In the genomic region with DNA sequence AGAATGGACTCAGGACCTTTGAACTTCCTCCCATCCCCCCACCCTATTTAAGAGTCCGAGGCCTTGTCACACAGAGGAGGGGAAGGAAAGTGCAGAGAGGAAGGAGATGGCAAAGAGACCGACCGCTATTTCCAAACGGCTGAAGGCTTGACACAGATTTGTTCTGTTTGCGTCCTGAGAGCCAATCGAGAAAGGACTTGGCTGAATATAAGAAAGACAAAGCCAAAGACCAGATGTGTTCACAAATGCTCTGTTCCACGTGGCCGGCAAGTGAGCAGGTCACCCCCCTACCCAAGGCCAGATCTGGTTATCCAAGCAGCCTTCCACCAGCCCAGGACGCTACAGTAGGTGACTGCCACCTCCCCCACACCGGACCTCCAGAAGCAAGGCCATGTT, we compare ENCODE assay signal across 8 mouse cellular contexts. TPM values are rescaled to one million over a fixed set of nuclear protein-coding genes. Genes with fewer than 3 reads are reported as not detected.
A peak's percentile ranks its signal among the peaks of the same experiment; 100 is the strongest.
DNase-seq lines count a peak whose midpoint lies in the region; ATAC-seq and TF ChIP-seq lines count a peak whose summit lies in the region.

No protein-coding gene starts in this region.

- H3K27ac ChIP-seq in kidney, embryonic 14.5 days (ENCODE audit: low read depth, low read length), result peak overlapping the region; percentile 21; the same call in 1 of the 2 replicates
- H3K27ac ChIP-seq in intestine, postnatal 0 days (ENCODE audit: low read depth, low read length), result peak overlapping the region; percentile 24; the same call in 1 of the 2 replicates
- peak overlapping the region; percentile 31; the same call in 1 of the 2 replicates for H3K27ac ChIP-seq in midbrain, embryonic 13.5 days

- no peaks in the 10 kb centered on the region for H3K9me3 ChIP-seq in kidney, embryonic 14.5 days (ENCODE audit: control insufficient read depth, low read length)
- H3K9me3 ChIP-seq in intestine, postnatal 0 days (ENCODE audit: control insufficient read depth), result no peaks in the 10 kb centered on the region
- H3K9me3 ChIP-seq in midbrain, embryonic 13.5 days, result no peaks in the 10 kb centered on the region

- no peak for TF ChIP-seq CTCF in intestine, postnatal 0 days (IDR thresholded peaks at IDR 0.05; ENCODE audit: low read depth)

- no peaks in the 10 kb centered on the region for H3K27me3 ChIP-seq in kidney, embryonic 14.5 days (ENCODE audit: control insufficient read depth, insufficient read depth, low read length)
- H3K27me3 ChIP-seq in intestine, postnatal 0 days (replicated peaks; ENCODE audit: control insufficient read depth, insufficient read depth, low read length), result no peaks in the 10 kb centered on the region
- no peaks in the 10 kb centered on the region for H3K27me3 ChIP-seq in midbrain, embryonic 13.5 days

- peak overlapping the region; percentile 68 for H3K4me3 ChIP-seq in kidney, embryonic 14.5 days (ENCODE audit: low read length)
- peak overlapping the region; percentile 74 for H3K4me3 ChIP-seq in intestine, postnatal 0 days (ENCODE audit: low read depth, low read length)
- peak overlapping the region; percentile 86 for H3K4me3 ChIP-seq in midbrain, embryonic 13.5 days (replicated peaks)

- DNase-seq in kidney, postnatal 14 days, result no peak
- peak; percentile 44 for DNase-seq in adrenal gland, postnatal 10 days
- peak; percentile 47 for DNase-seq in gastrocnemius, postnatal 14 days
- no peak for DNase-seq in layer of hippocampus, postnatal 25 days (ENCODE audit: extremely low spot score in 1 of 2, low spot score in 1 of 2)

- ATAC-seq in kidney, embryonic 14.5 days (ENCODE audit: low FRiP score, low TSS enrichment), result peak; percentile 32; the same call in 1 of the 2 replicates
- no peak for ATAC-seq in intestine, postnatal 0 days
- no peak for ATAC-seq in midbrain, embryonic 13.5 days
- no peak for ATAC-seq in inflammation-experienced regulatory T-cells, adult 6 months

- peak overlapping the region; percentile 89 for H3K4me2 ChIP-seq in kidney, embryonic 14.5 days (replicated peaks; ENCODE audit: low read depth, low read length)
- peak overlapping the region; percentile 75 for H3K4me2 ChIP-seq in intestine, postnatal 0 days (replicated peaks; ENCODE audit: low read depth)
- H3K4me2 ChIP-seq in midbrain, embryonic 13.5 days (replicated peaks), result peak overlapping the region; percentile 89

- H3K4me1 ChIP-seq in kidney, embryonic 14.5 days (ENCODE audit: control insufficient read depth, insufficient read depth, low read length), result peaks cover 43% of the 10 kb centered on the region
- peaks cover 8% of the 10 kb centered on the region for H3K4me1 ChIP-seq in intestine, postnatal 0 days (replicated peaks; ENCODE audit: control insufficient read depth, insufficient read depth, low read length)
- peaks cover 70% of the 10 kb centered on the region for H3K4me1 ChIP-seq in midbrain, embryonic 13.5 days (replicated peaks)

- 1% methylated on average over 10 of the region's 10 CpGs for WGBS in kidney, embryonic 14.5 days
- under 1% methylated on average over 10 of the region's 10 CpGs for WGBS in intestine, postnatal 0 days
- under 1% methylated on average over 10 of the region's 10 CpGs for WGBS in midbrain, embryonic 13.5 days

- intact Hi-C loops in gastrocnemius, postnatal 14 days (cut with DNase I; ENCODE audit: low total_unique reads), result loop anchor here (5.0 kb wide), 3 partner anchors 278 to 348 kb away; no protein-coding TSS in a partner anchor

- peaks cover 11% of the 10 kb centered on the region; the same call in 1 of the 2 replicates for H3K36me3 ChIP-seq in kidney, embryonic 14.5 days (ENCODE audit: control insufficient read depth, insufficient read depth, low read length)
- H3K36me3 ChIP-seq in intestine, postnatal 0 days (ENCODE audit: control insufficient read depth, insufficient read depth), result peaks cover 3% of the 10 kb centered on the region; the same call in 1 of the 2 replicates
- no peaks in the 10 kb centered on the region for H3K36me3 ChIP-seq in midbrain, embryonic 13.5 days

- H3K9ac ChIP-seq in kidney, embryonic 14.5 days (ENCODE audit: low read depth, low read length), result peak overlapping the region; percentile 96
- H3K9ac ChIP-seq in intestine, postnatal 0 days (ENCODE audit: low read depth, low read length), result peak overlapping the region; percentile 85; the same call in 1 of the 2 replicates
- peak overlapping the region; percentile 90 for H3K9ac ChIP-seq in midbrain, embryonic 13.5 days (replicated peaks)

RNA-seq across cellular contexts. Expression of gene Snx18, which starts 2.8 kb away (rescaled TPM):
- polyA plus RNA-seq in kidney, embryonic 14.5 days (2014; fragmentation: Nextera tagmentation; extraction: Ambion mirVana), result 39.4 and 51.2 TPM in 2 replicates
- total RNA-seq in adrenal gland, postnatal 10 days (2021), result 10 to 100 TPM; 30.1 to 30.6 TPM
- total RNA-seq in gastrocnemius, postnatal 14 days (2021), result 10 to 100 TPM; 14.1 to 18.5 TPM
- polyA plus RNA-seq in intestine, postnatal 0 days (2015; fragmentation: Nextera tagmentation; extraction: Ambion mirVana), result 13.2 and 13.7 TPM in 2 replicates
- polyA plus RNA-seq in midbrain, embryonic 13.5 days (2015; fragmentation: Nextera tagmentation; extraction: Ambion mirVana), result 8.0 and 8.6 TPM in 2 replicates
- polyA plus RNA-seq in inflammation-experienced regulatory T-cells, adult 6 months (2017; shearing (Covaris generic)), result 10 to 100 TPM; 10.7 to 12.2 (median 11.8) TPM
- 10 to 100 TPM; 22.5 to 24.2 TPM for total RNA-seq in layer of hippocampus, postnatal 25 days (2021)

RNA-seq across cellular contexts. Expression of gene Hspb3, which starts 47.9 kb away (rescaled TPM):
- polyA plus RNA-seq in kidney, embryonic 14.5 days (2014; fragmentation: Nextera tagmentation; extraction: Ambion mirVana), result not detected in 2 replicates
- 1 to 10 TPM; 2.0 to 7.1 TPM for total RNA-seq in adrenal gland, postnatal 10 days (2021)
- 10 to 100 TPM; 58.1 to 83.0 TPM for total RNA-seq in gastrocnemius, postnatal 14 days (2021)
- 0.25 TPM in 1 of 2 replicates, not detected in the other for polyA plus RNA-seq in intestine, postnatal 0 days (2015; fragmentation: Nextera tagmentation; extraction: Ambion mirVana)
- polyA plus RNA-seq in midbrain, embryonic 13.5 days (2015; fragmentation: Nextera tagmentation; extraction: Ambion mirVana), result 0.28 TPM in 1 of 2 replicates, not detected in the other
- not detected for polyA plus RNA-seq in inflammation-experienced regulatory T-cells, adult 6 months (2017; shearing (Covaris generic))
- 1 to 10 TPM in 1 of 2 experiments, under 1 TPM in 1; 0.99 to 2.2 TPM for total RNA-seq in layer of hippocampus, postnatal 25 days (2021)

Comparison
In these comparisons a context has a peak if more than half of its experiments do, and no peak if none do; other contexts are left out.
1. DNase-seq: peak in adrenal gland, postnatal 10 days (single experiment) and gastrocnemius, postnatal 14 days (single experiment); none in kidney, postnatal 14 days (single experiment) and layer of hippocampus, postnatal 25 days (0 of 2).
2. Peak in every context shown above with its lines, with median percentiles within 50 percentile points of each other: H3K27ac ChIP-seq, H3K4me2 ChIP-seq, H3K4me3 ChIP-seq and H3K9ac ChIP-seq.